Mouse (Mus musculus): ENCODE measurements at regions not wholly inside any gene's neighbourhood (a gene's known extent, or its start where the extent isn't known, plus 50 kb on each side); places are given as distances from the start of the nearest gene placed in this dataset.

DNA sequence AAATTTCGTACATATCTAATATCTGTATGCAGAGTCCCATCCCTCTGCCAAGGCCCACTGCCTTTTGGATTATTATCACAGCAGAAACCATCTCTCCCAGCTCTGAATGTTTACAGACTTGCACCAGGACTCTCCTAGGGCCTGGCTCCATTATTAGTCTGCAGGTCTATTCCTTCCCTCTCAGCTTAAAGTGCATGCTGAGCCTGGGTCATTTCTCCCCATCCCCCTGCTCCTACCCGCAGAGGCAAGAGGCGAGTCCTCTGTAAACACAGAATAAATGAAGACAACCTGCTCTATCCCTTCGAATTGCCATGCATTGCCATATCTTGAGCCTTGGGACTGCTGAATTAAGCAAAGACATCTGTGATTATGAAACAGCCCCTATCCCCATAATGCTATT lies 362.6 kb upstream of the Cdh11 start:
- 43% methylated on average over 4 of the region's 4 CpGs for WGBS
- no peak for DNase-seq

DNA sequence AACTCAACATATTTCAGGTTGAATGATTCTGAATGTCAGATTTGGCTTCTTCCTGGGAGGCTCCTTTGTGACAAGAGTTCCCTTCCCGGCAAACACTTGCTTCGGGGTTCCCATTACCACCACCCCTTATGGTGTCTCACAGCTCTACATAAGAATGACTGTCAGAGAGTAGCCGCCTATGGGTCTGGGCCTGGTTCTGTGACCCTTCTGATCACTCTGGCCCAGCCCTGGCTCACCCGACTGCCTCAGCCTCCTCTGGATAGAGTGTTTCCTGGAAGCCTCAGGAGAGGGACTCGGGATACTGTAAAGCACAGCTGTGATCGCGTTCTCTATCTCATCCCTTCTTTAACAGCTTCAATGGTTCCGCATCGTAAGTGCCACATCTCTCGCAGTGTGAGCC lies 363.0 kb upstream of the Cdh11 start:
- WGBS: 49% methylated on average over 10 of the region's 10 CpGs
- no peaks in the 10 kb centered on the region for H3K4me1 ChIP-seq (ENCODE audit: control insufficient read depth, insufficient read depth, low read length)
- H3K27ac ChIP-seq (ENCODE audit: insufficient read depth, low read length): no peak overlapping the region
- no peaks in the 10 kb centered on the region for H3K27me3 ChIP-seq (ENCODE audit: control insufficient read depth, insufficient read depth, low read length)
- TF ChIP-seq POLR2A (IDR thresholded peaks at IDR 0.05; ENCODE audit: borderline replicate concordance, insufficient read depth, low read length) (no peak), CTCF (IDR thresholded peaks at IDR 0.05; ENCODE audit: borderline replicate concordance, insufficient read depth, low read depth, low read length) (no peak)
- H3K4me3 ChIP-seq (replicated peaks; ENCODE audit: insufficient read depth, low read depth, low read length): no peak overlapping the region
- no peak for DNase-seq

More for the DNA sequence above, 362.6 kb upstream of the Cdh11 start:
- H3K27ac ChIP-seq (ENCODE audit: insufficient read depth, low read length): no peak overlapping the region
- no peak for TF ChIP-seq CTCF (IDR thresholded peaks at IDR 0.05; ENCODE audit: borderline replicate concordance, insufficient read depth, low read depth, low read length)
- TF ChIP-seq POLR2A (IDR thresholded peaks at IDR 0.05; ENCODE audit: borderline replicate concordance, insufficient read depth, low read length): no peak
- no peaks in the 10 kb centered on the region for H3K27me3 ChIP-seq (ENCODE audit: control insufficient read depth, insufficient read depth, low read length)
- no peak overlapping the region for H3K4me3 ChIP-seq (replicated peaks; ENCODE audit: insufficient read depth, low read depth, low read length)
- H3K4me1 ChIP-seq (ENCODE audit: control insufficient read depth, insufficient read depth, low read length): no peaks in the 10 kb centered on the region

DNA sequence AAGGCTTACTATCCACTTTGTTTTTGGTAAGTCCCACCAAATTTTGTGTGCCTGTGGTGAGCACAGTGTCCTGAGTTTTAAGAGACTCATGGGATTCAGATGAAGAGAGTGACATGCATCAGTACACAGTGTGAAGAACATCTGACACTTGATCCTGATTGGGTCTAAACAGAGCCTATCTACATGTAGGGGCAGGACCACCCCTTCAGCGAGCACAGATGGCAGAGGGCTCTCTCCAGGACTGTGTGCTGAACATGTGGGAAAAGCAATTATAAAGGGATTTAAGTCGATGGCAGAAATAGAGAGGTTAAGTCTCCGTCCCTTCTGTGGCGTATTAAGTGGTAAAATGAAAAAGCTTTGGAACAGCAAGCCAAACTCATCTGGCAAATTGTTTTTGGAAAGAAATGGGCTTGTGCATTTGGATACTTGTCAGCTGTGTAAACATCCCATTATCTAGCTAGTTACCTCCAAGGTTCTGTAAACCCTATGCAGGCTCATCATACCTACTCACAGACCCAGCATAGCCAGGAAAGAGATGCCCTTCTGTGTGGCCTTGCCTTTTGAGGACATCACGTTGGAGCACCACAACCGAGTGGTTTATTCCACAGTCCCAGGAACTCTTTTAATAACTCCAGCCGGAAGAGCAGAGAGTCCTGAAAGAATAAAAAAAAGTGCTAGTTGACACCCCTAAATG lies 381.3 kb upstream of the Cdh11 start:
- DNase-seq: no peak
- 36% methylated on average over 7 of the region's 7 CpGs for WGBS
- Histone ChIP-seq H3K4me1 (ENCODE audit: control insufficient read depth, insufficient read depth, low read length) (no peaks in the 10 kb centered on the region), H3K27ac (ENCODE audit: insufficient read depth, low read length) (no peak overlapping the region), H3K4me3 (replicated peaks; ENCODE audit: insufficient read depth, low read depth, low read length) (no peak overlapping the region), H3K27me3 (ENCODE audit: control insufficient read depth, insufficient read depth, low read length) (no peaks in the 10 kb centered on the region)
- TF ChIP-seq POLR2A (IDR thresholded peaks at IDR 0.05; ENCODE audit: borderline replicate concordance, insufficient read depth, low read length): no peak
- no peak for TF ChIP-seq CTCF (IDR thresholded peaks at IDR 0.05; ENCODE audit: borderline replicate concordance, insufficient read depth, low read depth, low read length)

DNA sequence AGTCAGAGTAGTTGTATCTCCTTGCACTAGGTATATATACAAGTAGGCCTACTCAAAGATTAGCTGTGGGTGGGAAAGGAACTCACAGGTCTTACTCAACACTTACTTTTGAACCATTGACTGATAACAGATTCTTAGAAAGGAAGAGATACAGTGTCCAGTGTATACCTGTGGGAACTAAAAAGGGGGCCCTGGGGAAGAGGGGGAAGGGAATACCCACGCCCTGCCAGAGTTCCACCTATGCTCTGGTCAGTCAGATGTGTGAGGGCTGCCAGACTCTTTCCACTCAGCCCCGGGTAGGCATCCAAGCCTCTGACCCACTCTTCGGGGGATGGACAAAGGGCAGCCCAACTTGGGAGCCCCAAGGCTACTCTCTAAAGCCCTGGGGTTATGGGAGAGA lies 387.9 kb upstream of the Cdh11 start:
- DNase-seq: no peak
- Histone ChIP-seq H3K27me3 (ENCODE audit: control insufficient read depth, insufficient read depth, low read length) (no peaks in the 10 kb centered on the region), H3K27ac (ENCODE audit: insufficient read depth, low read length) (no peak overlapping the region), H3K4me1 (ENCODE audit: control insufficient read depth, insufficient read depth, low read length) (no peaks in the 10 kb centered on the region), H3K4me3 (replicated peaks; ENCODE audit: insufficient read depth, low read depth, low read length) (no peak overlapping the region)
- 80% methylated on average over 3 of the region's 3 CpGs for WGBS
- TF ChIP-seq POLR2A (IDR thresholded peaks at IDR 0.05; ENCODE audit: borderline replicate concordance, insufficient read depth, low read length) (no peak), CTCF (IDR thresholded peaks at IDR 0.05; ENCODE audit: borderline replicate concordance, insufficient read depth, low read depth, low read length) (no peak)

DNA sequence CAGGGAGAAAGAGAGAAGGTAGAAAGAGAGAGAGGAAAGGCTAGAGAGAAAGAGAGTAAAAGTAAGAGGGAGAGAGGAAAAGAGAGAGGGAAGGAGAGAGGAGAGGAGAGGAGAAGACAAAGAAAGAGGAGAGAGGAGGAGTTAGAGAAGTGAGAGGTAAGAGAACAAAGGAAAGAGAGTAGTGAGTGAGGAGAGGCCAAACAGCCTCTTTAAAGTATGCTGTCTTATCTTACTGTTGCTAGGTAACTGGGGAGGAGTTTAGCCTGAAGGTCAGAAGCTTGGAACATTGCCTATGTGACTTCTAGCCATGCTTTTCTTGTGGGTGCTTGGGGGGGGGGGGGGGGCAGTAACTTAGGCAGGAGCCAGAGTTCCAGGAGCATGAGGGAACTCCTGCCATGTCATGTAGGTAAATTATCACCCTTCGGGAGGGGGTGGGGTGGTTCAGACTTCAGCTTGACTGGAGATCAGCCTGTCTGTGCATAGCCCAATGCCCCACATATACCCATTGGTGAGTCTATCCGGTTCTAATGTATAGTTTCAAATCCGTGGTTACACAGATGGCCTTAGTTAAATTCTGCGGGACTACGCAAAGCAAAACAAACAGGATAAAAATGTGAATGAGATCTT lies 388.5 kb upstream of the Cdh11 start:
- no peak for DNase-seq
- 88% methylated on average over 5 of the region's 5 CpGs for WGBS
- Histone ChIP-seq H3K27ac (ENCODE audit: insufficient read depth, low read length) (no peak overlapping the region), H3K4me3 (replicated peaks; ENCODE audit: insufficient read depth, low read depth, low read length) (no peak overlapping the region), H3K27me3 (ENCODE audit: control insufficient read depth, insufficient read depth, low read length) (no peaks in the 10 kb centered on the region), H3K4me1 (ENCODE audit: control insufficient read depth, insufficient read depth, low read length) (no peaks in the 10 kb centered on the region)
- TF ChIP-seq CTCF (IDR thresholded peaks at IDR 0.05; ENCODE audit: borderline replicate concordance, insufficient read depth, low read depth, low read length) (no peak), POLR2A (IDR thresholded peaks at IDR 0.05; ENCODE audit: borderline replicate concordance, insufficient read depth, low read length) (no peak)

DNA sequence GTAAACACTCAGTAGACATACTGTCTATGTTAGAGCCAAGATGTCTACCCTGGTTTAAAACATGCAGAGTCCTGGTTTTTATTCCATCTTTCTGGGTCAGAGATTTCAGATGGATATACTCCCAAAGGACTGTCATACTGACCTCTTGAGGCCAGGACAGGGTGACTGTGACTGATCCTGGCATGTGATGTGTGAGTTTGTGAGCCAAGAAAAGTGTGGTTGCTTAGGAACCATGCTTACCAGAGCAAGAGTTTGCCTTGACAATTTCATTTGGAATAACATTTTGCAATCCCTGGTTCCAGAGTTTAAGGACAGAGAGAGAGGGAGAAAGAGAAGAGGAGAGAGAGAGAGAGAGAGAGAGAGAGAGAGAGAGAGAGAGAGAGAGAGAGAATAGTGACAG lies 395.2 kb upstream of the Cdh11 start:
- H3K4me1 ChIP-seq (ENCODE audit: control insufficient read depth, insufficient read depth, low read length): no peaks in the 10 kb centered on the region
- no peak for TF ChIP-seq POLR2A (IDR thresholded peaks at IDR 0.05; ENCODE audit: borderline replicate concordance, insufficient read depth, low read length)
- no peak for TF ChIP-seq CTCF (IDR thresholded peaks at IDR 0.05; ENCODE audit: borderline replicate concordance, insufficient read depth, low read depth, low read length)
- H3K4me3 ChIP-seq (replicated peaks; ENCODE audit: insufficient read depth, low read depth, low read length): no peak overlapping the region

DNA sequence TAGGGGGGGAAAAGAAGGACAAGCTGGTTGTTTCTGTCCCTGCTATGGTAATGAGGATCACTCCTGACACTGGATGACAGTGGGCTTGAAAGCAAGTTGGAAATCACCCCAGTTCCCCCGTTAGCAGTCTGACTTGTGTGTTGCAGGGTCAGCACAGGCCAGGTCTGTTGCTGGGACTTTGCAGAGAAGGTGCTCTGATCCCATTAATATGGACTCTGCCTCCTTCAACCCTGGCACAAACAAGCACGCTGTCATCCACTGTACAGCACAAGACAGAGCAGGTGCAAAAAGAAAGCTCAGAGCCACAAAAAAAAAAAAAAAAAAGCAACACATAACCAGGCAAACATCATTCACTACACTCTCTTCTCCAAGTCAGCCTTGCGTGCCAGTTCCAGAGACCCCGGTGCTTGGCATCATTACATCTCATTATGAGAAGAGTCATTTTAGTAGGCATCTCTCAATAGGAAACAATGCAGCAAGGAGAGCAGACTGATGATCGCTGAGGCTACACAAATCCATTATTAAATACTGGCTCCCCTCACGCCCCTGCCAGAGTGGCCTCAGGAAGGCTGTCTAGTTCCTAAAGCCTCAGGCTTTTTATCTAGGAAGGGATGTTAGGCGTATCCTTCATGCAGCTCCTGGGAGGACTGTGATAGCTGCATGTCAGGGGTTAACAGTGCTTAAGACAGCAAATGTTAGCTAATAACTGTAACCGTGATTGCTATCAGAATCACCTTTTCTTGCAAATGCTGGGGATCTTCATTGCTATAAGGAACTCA lies 403.5 kb upstream of the Cdh11 start:
- 32% methylated on average over 8 of the region's 8 CpGs for WGBS

More for the DNA sequence above, 395.2 kb upstream of the Cdh11 start:
- Histone ChIP-seq H3K27ac (ENCODE audit: insufficient read depth, low read length) (no peak overlapping the region), H3K27me3 (ENCODE audit: control insufficient read depth, insufficient read depth, low read length) (no peaks in the 10 kb centered on the region)
- DNase-seq: no peak

More for the DNA sequence above, 403.5 kb upstream of the Cdh11 start:
- H3K27ac ChIP-seq (ENCODE audit: insufficient read depth, low read length): no peak overlapping the region
- no peaks in the 10 kb centered on the region for H3K4me1 ChIP-seq (ENCODE audit: control insufficient read depth, insufficient read depth, low read length)
- DNase-seq: no peak
- no peak overlapping the region for H3K4me3 ChIP-seq (replicated peaks; ENCODE audit: insufficient read depth, low read depth, low read length)
- H3K27me3 ChIP-seq (ENCODE audit: control insufficient read depth, insufficient read depth, low read length): no peaks in the 10 kb centered on the region
- TF ChIP-seq CTCF (IDR thresholded peaks at IDR 0.05; ENCODE audit: borderline replicate concordance, insufficient read depth, low read depth, low read length): no peak
- no peak for TF ChIP-seq POLR2A (IDR thresholded peaks at IDR 0.05; ENCODE audit: borderline replicate concordance, insufficient read depth, low read length)
